Mouse (Mus musculus) ES-E14 (cell line): ENCODE measurements around the gene Afm. TPM values are rescaled to one million over a fixed set of nuclear protein-coding genes. Genes with fewer than 3 reads are reported as not detected.

Experiments
- DNase-seq: peaks from one replicate; pipeline ENCODE4 v3.0.0-alpha.2; 2013; ENCODE audit warnings: low read depth, low spot score
- H3K27ac ChIP-seq: 2 replicates; pipeline ENCODE4 v1.5.1; 2012; ENCODE audit warnings: low read depth, mild to moderate bottlenecking, low read length, moderate library complexity, mixed read lengths; ENCODE audit not compliant: poor library complexity, insufficient read depth, severe bottlenecking
- H3K36me3 ChIP-seq: 2 replicates; pipeline ENCODE4 v1.6.1; 2012; ENCODE audit warnings: mild to moderate bottlenecking, low read length, moderate library complexity, mixed read lengths; ENCODE audit not compliant: control insufficient read depth, poor library complexity, insufficient read depth, severe bottlenecking
- H3K4me1 ChIP-seq, 2 experiments: fragments of 150-350 bp in 1 of 2; sonication (generic) in 1 of 2; 2 replicates each; pipeline ENCODE4 v1.6.1; 2012; ENCODE audit warnings: low read length in 2 of 2, mild to moderate bottlenecking in 1 of 2, mixed read lengths in 1 of 2; ENCODE audit not compliant: control insufficient read depth in 2 of 2, insufficient read depth in 2 of 2, poor library complexity in 1 of 2
- H3K4me3 ChIP-seq, 2 experiments: fragments of 150-350 bp in 1 of 2; sonication (generic) in 1 of 2; 2 replicates each; pipeline ENCODE4 v1.5.1; 2012; ENCODE audit warnings: low read length in 2 of 2, low read depth in 1 of 2, mild to moderate bottlenecking in 1 of 2, mixed read lengths in 1 of 2; ENCODE audit not compliant: insufficient read depth in 1 of 2, poor library complexity in 1 of 2, severe bottlenecking in 1 of 2
- H3K9ac ChIP-seq: 2 replicates; pipeline ENCODE4 v1.6.1; 2012; ENCODE audit warnings: low read depth, mild to moderate bottlenecking, low read length, mixed read lengths; ENCODE audit not compliant: poor library complexity, insufficient read depth, severe bottlenecking
- H3K9me3 ChIP-seq: fragments of 150-350 bp; sonication (generic); 2 replicates; pipeline ENCODE4 v1.6.1; 2012; ENCODE audit warnings: low read depth, mild to moderate bottlenecking, low read length; ENCODE audit not compliant: control insufficient read depth, insufficient read depth
- CHD2 ChIP-seq: IDR thresholded peaks from 2 replicates; pipeline ENCODE4 v1.6.1; 2014; ENCODE audit warnings: mild to moderate bottlenecking, low read depth, low read length, inconsistent platforms
- HCFC1 ChIP-seq: IDR thresholded peaks from 2 replicates; pipeline ENCODE4 v1.6.1; 2012; ENCODE audit warnings: low read length, inconsistent platforms, borderline replicate concordance; ENCODE audit not compliant: insufficient read depth
- MAFK ChIP-seq: IDR thresholded peaks from 2 replicates; pipeline ENCODE4 v1.6.1; 2014; ENCODE audit warnings: mild to moderate bottlenecking, low read depth, low read length, inconsistent platforms; ENCODE audit not compliant: insufficient read depth
- ZC3H11A ChIP-seq: IDR thresholded peaks from 2 replicates; pipeline ENCODE4 v1.6.1; 2012; ENCODE audit warnings: low read depth, mild to moderate bottlenecking, inconsistent platforms, low read length, borderline replicate concordance
- ZNF384 ChIP-seq: IDR thresholded peaks from 2 replicates; pipeline ENCODE4 v1.6.1; 2012; ENCODE audit warnings: low read depth, low read length, inconsistent platforms
- in situ Hi-C, 2 experiments: fragments of 600-800 bp; cut with MboI; formaldehyde crosslinking; loops; one replicate each; pipeline ENCODE4 v1.15.1; 2025; ENCODE audit warnings: low sequenced_read_pairs in 2 of 2, inconsistent platforms in 1 of 2; ENCODE audit not compliant: unreplicated experiment in 2 of 2
- total RNA-seq: library from RNA; depleted of rRNA; stranded (reverse); fragments of 300-350 nt; gene quantifications from 2 replicates; pipeline ENCODE4 v1.2.3, GENCODE M21; 2012

Gene Afm
- total RNA-seq, 1 experiment, result not detected

GRCm38 (mm10) chr5:90561721-90562275 lies 43.1 kb downstream of the Afm start:
- no peaks in the 10 kb centered on the region for H3K36me3 ChIP-seq
- no peaks in the 10 kb centered on the region for H3K9me3 ChIP-seq
- TF ChIP-seq ZNF384, result no peak
- no peak for TF ChIP-seq ZC3H11A
- TF ChIP-seq HCFC1, result no peak
- no peak for TF ChIP-seq CHD2
- TF ChIP-seq MAFK, result no peak
- no peak for DNase-seq
- in situ Hi-C loops, result no loop called here
- H3K9ac ChIP-seq, result no peak overlapping the region
- H3K4me3 ChIP-seq, result no peak overlapping the region
- H3K4me1 ChIP-seq, result no peaks in the 10 kb centered on the region
- no peak overlapping the region for H3K27ac ChIP-seq

DNA sequence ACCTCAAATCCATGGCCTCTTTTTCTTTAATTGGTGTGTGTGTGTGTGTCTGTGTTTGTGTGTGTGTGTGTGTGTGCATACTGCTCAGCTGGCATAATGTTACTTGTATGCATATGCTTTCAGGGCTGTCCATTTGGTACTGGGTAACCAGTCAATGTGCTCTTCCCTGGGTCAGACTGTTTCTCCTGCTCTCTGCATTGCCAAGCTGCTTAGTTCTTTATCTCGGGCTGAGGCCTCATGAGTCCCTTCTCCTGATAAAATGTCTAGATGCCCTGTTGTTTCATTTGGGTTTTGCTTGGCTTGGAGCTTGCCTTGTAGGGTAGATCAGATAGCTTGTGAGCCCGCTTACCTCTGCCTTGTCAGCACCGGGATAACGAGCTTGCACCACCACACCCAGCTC lies 44.1 kb downstream of the Afm start:
- Histone ChIP-seq H3K4me1 (no peaks in the 10 kb centered on the region), H3K27ac (no peak overlapping the region), H3K9me3 (no peaks in the 10 kb centered on the region), H3K9ac (no peak overlapping the region), H3K4me3 (no peak overlapping the region), H3K36me3 (no peaks in the 10 kb centered on the region)
- in situ Hi-C loops, result no loop called here
- TF ChIP-seq ZC3H11A (no peak), CHD2 (no peak), HCFC1 (no peak), MAFK (no peak), ZNF384 (no peak)
- DNase-seq, result no peak

GRCm38 (mm10) chr5:90564161-90564560 lies 45.4 kb downstream of the Afm start:
- no peaks in the 10 kb centered on the region for H3K9me3 ChIP-seq
- DNase-seq, result no peak
- H3K27ac ChIP-seq, result no peak overlapping the region
- no peak overlapping the region for H3K9ac ChIP-seq
- no peaks in the 10 kb centered on the region for H3K4me1 ChIP-seq
- no peak overlapping the region for H3K4me3 ChIP-seq
- TF ChIP-seq CHD2 (no peak), ZC3H11A (no peak), MAFK (no peak), HCFC1 (no peak), ZNF384 (no peak)
- no peaks in the 10 kb centered on the region for H3K36me3 ChIP-seq
- in situ Hi-C loops, result no loop called here

DNA sequence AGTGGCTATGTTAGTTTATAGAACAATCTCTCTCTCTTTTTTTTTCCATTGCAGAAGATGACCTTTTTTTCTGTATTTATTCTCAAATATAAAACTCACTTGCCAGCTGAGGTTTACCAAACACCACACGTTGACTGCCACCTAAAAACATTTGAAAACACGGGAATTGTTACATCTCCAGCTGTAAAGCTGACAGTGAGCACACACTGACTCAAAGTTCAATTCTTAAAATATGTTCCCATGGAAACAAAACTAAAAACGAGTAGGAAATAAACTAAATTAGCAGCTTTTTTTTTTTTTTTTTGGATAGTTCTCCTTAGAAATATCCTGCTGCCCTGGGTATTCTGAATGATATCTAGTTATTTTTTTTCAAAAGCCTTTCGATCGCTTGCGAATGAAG lies 46.5 kb downstream of the Afm start:
- no peak for TF ChIP-seq ZNF384
- TF ChIP-seq CHD2, result no peak
- TF ChIP-seq HCFC1, result no peak
- no peak for TF ChIP-seq ZC3H11A
- TF ChIP-seq MAFK, result no peak
- H3K27ac ChIP-seq, result no peak overlapping the region
- no peak for DNase-seq

DNA sequence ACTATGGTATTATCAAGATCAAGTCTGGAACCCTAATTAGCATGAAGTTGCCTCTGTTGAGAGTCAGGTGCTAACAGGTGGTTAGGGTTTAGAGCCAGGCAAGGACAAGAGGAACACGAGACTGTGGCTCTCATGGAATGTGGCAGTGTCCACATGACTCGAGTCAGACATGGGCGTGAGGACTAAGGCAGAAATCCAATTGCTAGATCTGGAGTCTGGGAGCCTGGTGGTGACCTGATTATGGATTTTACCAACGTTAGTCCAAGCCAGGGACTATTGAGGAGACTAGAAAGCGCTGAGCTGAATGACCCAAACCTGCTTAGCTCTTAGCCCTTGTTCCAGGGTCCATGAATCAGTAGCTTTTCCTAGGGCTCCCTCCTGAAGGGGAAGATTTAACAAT lies 49.1 kb downstream of the Afm start:
- in situ Hi-C loops, result no loop called here
- H3K9me3 ChIP-seq, result no peaks in the 10 kb centered on the region
- H3K27ac ChIP-seq, result no peak overlapping the region
- H3K4me3 ChIP-seq, result no peak overlapping the region
- DNase-seq, result no peak
- H3K9ac ChIP-seq, result no peak overlapping the region
- no peaks in the 10 kb centered on the region for H3K4me1 ChIP-seq
- H3K36me3 ChIP-seq, result no peaks in the 10 kb centered on the region
- TF ChIP-seq ZNF384 (no peak), HCFC1 (no peak), CHD2 (no peak), ZC3H11A (no peak), MAFK (no peak)

More for the DNA sequence above, 46.5 kb downstream of the Afm start:
- in situ Hi-C loops, result no loop called here
- no peaks in the 10 kb centered on the region for H3K9me3 ChIP-seq
- no peaks in the 10 kb centered on the region for H3K4me1 ChIP-seq
- no peaks in the 10 kb centered on the region for H3K36me3 ChIP-seq
- no peak overlapping the region for H3K9ac ChIP-seq
- H3K4me3 ChIP-seq, result no peak overlapping the region
